Comparison of ENCODE assay signal across 9 mouse cellular contexts in the genomic region with DNA sequence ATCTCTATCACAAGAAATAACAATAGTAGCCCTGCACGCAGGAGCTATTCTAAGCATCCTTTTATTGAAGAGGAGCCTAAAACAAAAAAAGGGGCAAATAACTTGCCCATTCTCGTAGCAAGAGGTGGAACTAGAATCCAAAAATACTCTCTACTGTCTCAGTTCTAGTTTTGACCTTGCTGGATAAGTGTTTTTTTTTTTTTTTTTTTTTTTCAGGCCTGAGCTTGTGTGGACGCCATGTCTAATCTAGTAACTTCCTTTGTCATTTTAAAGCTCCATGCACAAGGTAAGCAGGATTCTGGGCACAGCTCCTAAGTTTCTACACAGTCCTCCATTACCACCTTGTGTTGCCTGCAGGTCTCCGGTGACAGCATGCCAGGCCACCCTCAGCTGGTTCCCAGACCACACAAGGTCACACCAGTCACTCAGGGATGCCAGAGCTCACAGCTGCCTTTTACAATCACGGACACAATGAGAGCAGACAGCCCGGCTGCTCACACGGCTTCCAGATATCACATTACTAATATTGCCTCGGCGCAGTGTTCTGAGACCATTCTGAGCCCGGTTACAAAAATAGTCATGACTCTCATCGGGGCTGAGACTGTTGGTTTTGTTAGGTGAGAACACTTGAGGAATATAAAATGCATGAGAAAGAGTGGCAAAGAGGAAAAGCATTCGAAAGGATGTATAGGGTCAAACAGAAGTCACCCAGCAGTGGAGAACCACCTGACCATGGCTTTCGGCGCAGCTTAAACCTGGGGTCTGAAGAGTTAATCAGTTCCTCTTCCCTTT.
A peak's percentile ranks its signal among the peaks of the same experiment; 100 is the strongest.
DNase-seq lines count a peak whose midpoint lies in the region; ATAC-seq and TF ChIP-seq lines count a peak whose summit lies in the region.
"Had no signal": no experiment of that assay in that cellular context is flagged by ENCODE, and none has a peak within 500 bp of the region (broad histone marks: within the 10 kb centered on the region; RNA-seq: fewer than 3 reads in every experiment).

No protein-coding gene starts in this region.

- no peaks in the 10 kb centered on the region for H3K36me3 ChIP-seq in lung, embryonic 14.5 days (ENCODE audit: insufficient read depth)
- H3K36me3 ChIP-seq in embryonic facial prominence, embryonic 10.5 days (replicated peaks) = no peaks in the 10 kb centered on the region
- H3K36me3 ChIP-seq in kidney, adult 2 months (ENCODE audit: control insufficient read depth, insufficient read depth, low read length) = no peaks in the 10 kb centered on the region

- H3K9me3 ChIP-seq in lung, embryonic 14.5 days (ENCODE audit: low read depth, low read length) = no peaks in the 10 kb centered on the region
- H3K9me3 ChIP-seq in embryonic facial prominence, embryonic 10.5 days = no peaks in the 10 kb centered on the region

- intact Hi-C loops in left cerebral cortex, postnatal 14 days (cut with DNase I) = loop anchor here (5.0 kb wide), 1 partner anchor 731 kb away; the partner anchor contains the start of gene Itgb6

- H3K27me3 ChIP-seq in lung, embryonic 14.5 days (ENCODE audit: insufficient read depth, low read length) = no peaks in the 10 kb centered on the region
- no peaks in the 10 kb centered on the region; the same call in 1 of the 2 replicates for H3K27me3 ChIP-seq in embryonic facial prominence, embryonic 10.5 days (replicated peaks; ENCODE audit: low read depth, poor library complexity, severe bottlenecking)
- no peaks in the 10 kb centered on the region for H3K27me3 ChIP-seq in kidney, adult 2 months (replicated peaks; ENCODE audit: control insufficient read depth, insufficient read depth, low read length)

- peak; percentile 67 for ATAC-seq in lung, embryonic 14.5 days (ENCODE audit: insufficient read depth)

- H3K4me2 ChIP-seq in lung, embryonic 14.5 days = peak overlapping the region; percentile 68

- H3K27ac ChIP-seq in lung, embryonic 14.5 days (ENCODE audit: low read depth) = peak overlapping the region; percentile 32; the same call in 1 of the 2 replicates
- H3K27ac ChIP-seq in embryonic facial prominence, embryonic 10.5 days (replicated peaks) = peak overlapping the region; percentile 73
- H3K27ac ChIP-seq in kidney, adult 2 months (ENCODE audit: insufficient read depth, low read depth, low read length) = 0 out of 2 replicates have a peak overlapping the region, but pooled peaks have one; percentile 19
- H3K27ac ChIP-seq: liver, embryonic 14.5 days had no signal

- H3K4me1 ChIP-seq in lung, embryonic 14.5 days (ENCODE audit: insufficient read depth) = no peaks in the 10 kb centered on the region; the same call in 1 of the 2 replicates
- H3K4me1 ChIP-seq in embryonic facial prominence, embryonic 10.5 days = peaks cover 20% of the 10 kb centered on the region
- H3K4me1 ChIP-seq in kidney, adult 2 months (ENCODE audit: control insufficient read depth, insufficient read depth, low read length) = no peaks in the 10 kb centered on the region

- DNase-seq in lung, embryonic 14.5 days = peak; percentile 56
- no peak for DNase-seq in lung, postnatal 25 days (ENCODE audit: low spot score)
- peak; percentile 79 for DNase-seq in embryonic facial prominence, embryonic 10.5 days (ENCODE audit: low spot score)
- peak; percentile 76 to 77 for DNase-seq in heart, adult 9 months (ENCODE audit: low spot score in 2 of 2)
- DNase-seq in kidney, adult 2 months = peak; percentile 49
- DNase-seq in mesoderm, embryonic 11.5 days (ENCODE audit: low read depth, low spot score) = peak; percentile 71
- DNase-seq in layer of hippocampus, postnatal 14 days (ENCODE audit: low spot score in 2 of 2) = no peak
- DNase-seq in left cerebral cortex, postnatal 14 days (ENCODE audit: low spot score in 2 of 2) = no peak

- peak overlapping the region; percentile 18; the same call in 1 of the 2 replicates for H3K9ac ChIP-seq in lung, embryonic 14.5 days
- H3K9ac ChIP-seq: liver, embryonic 14.5 days had no signal

- 22% methylated on average over 14 of the region's 14 CpGs for WGBS in lung, embryonic 14.5 days
- 36% methylated on average over 14 of the region's 14 CpGs for WGBS in embryonic facial prominence, embryonic 10.5 days
- WGBS in kidney, adult 2 months = 21% methylated on average over 14 of the region's 14 CpGs

- TF ChIP-seq POLR2A in kidney, adult 2 months (IDR thresholded peaks at IDR 0.05; ENCODE audit: low read depth, low read length) = no peak

- H3K4me3 ChIP-seq in lung, embryonic 14.5 days (ENCODE audit: low read depth, low read length) = peak overlapping the region; percentile 33
- peak overlapping the region; percentile 48 for H3K4me3 ChIP-seq in embryonic facial prominence, embryonic 10.5 days
- H3K4me3 ChIP-seq in kidney, adult 2 months (ENCODE audit: insufficient read depth, low read depth, low read length) = peak overlapping the region; percentile 61

- no peak for TF ChIP-seq CTCF in lung, embryonic 14.5 days (IDR thresholded peaks at IDR 0.05; ENCODE audit: low read depth)
- TF ChIP-seq CTCF in kidney, adult 2 months (conservative IDR thresholded peaks at IDR 0.05; ENCODE audit: insufficient read depth, insufficient read length, low read depth, low read length) = no peak

Comparison
In these comparisons a context has a peak if more than half of its experiments do, and no peak if none do; other contexts are left out.
1. DNase-seq: peak in lung, embryonic 14.5 days (single experiment), embryonic facial prominence, embryonic 10.5 days (single experiment), heart, adult 9 months (2 of 2), kidney, adult 2 months (single experiment) and mesoderm, embryonic 11.5 days (single experiment); none in lung, postnatal 25 days (single experiment), layer of hippocampus, postnatal 14 days (0 of 2) and left cerebral cortex, postnatal 14 days (0 of 2).
2. H3K27ac ChIP-seq: peak in every context shown above with its lines; median percentile 73 in embryonic facial prominence, embryonic 10.5 days; 32 in lung, embryonic 14.5 days; 19 in kidney, adult 2 months.
3. Peak in every context shown above with its lines, with median percentiles within 50 percentile points of each other: H3K4me3 ChIP-seq.